Mouse (Mus musculus) kidney, postnatal 4 days (tissue): ENCODE data around the gene Krt2.

Experiments used
- DNase-seq, 2 experiments: peaks; one replicate each; pipeline ENCODE4 v3.0.0; 2021; ENCODE audit warnings: mixed read lengths in 2 of 2

Krt2 gene

GRCm38 (mm10) chr15:101772080-101772710 is 45.8 kb downstream of the Krt2 start:
- DNase-seq, result peak; percentile 59 to 74

GRCm38 (mm10) chr15:101770226-101770625 is 47.7 kb downstream of the Krt2 start:
- no peak for DNase-seq
